Mouse (Mus musculus) frontal cortex, postnatal 10 days (tissue): Measurements from ENCODE around the gene Hist1h3g.
"Not testable (repeated sequence)": the region's sequence is repeated elsewhere in the genome, so short reads cannot be mapped to it uniquely, and the experiment has no call there.

Experiments
- DNase-seq, 2 experiments: peaks; one replicate each; pipeline ENCODE4 v3.0.0; 2022; ENCODE audit warnings: low spot score in 2 of 2, mixed read lengths in 1 of 2

Gene Hist1h3g

GRCm38 (mm10) chr13:23555839-23556416, 20.7 kb downstream of the Hist1h3g start:
- DNase-seq = peak; percentile 54 to 58

- no peak for DNase-seq
Measured at GRCm38 (mm10) chr13:23556906-23557305, 21.7 kb downstream of the Hist1h3g start.

GRCm38 (mm10) chr13:23560699-23561098, 25.5 kb downstream of the Hist1h3g start:
- not testable (repeated sequence) for DNase-seq

- DNase-seq = not testable (repeated sequence)
Measured at GRCm38 (mm10) chr13:23561531-23561882, 26.3 kb downstream of the Hist1h3g start.

GRCm38 (mm10) chr13:23561883-23562659, 26.8 kb downstream of the Hist1h3g start, which contains the start of gene Hist1h3e:
TSS of gene Hist1h3e (minus strand) at chr13:23562369.
- DNase-seq = peak; percentile 92 to 94

GRCm38 (mm10) chr13:23562699-23563462, 27.7 kb downstream of the Hist1h3g start:
- peak in 1 of 2 experiments; percentile 31 for DNase-seq

GRCm38 (mm10) chr13:23564482-23564881, 29.3 kb downstream of the Hist1h3g start:
- no peak for DNase-seq

- DNase-seq = not testable (repeated sequence)
Measured at GRCm38 (mm10) chr13:23570261-23571021, 35.2 kb downstream of the Hist1h3g start.

- peak; percentile 65 to 66 for DNase-seq
Measured at GRCm38 (mm10) chr13:23571022-23571503, 35.8 kb downstream of the Hist1h3g start, which contains the start of the genes Hist1h2ae and Hist1h2bg. TSS of gene Hist1h2ae (minus strand) at chr13:23571220. TSS of gene Hist1h2bg (plus strand) at chr13:23571396.

- not testable (repeated sequence) for DNase-seq
Measured at GRCm38 (mm10) chr13:23571504-23572217, 36.4 kb downstream of the Hist1h3g start.

GRCm38 (mm10) chr13:23572218-23573033, 37.2 kb downstream of the Hist1h3g start:
- DNase-seq = no peak

- DNase-seq = not testable (repeated sequence)
Measured at GRCm38 (mm10) chr13:23573034-23573897, 38.0 kb downstream of the Hist1h3g start.

- peak; percentile 90 to 93 for DNase-seq
Measured at GRCm38 (mm10) chr13:23573898-23574524, 38.8 kb downstream of the Hist1h3g start, which contains the start of the genes Hist1h2bf and Hist1h2ad. TSS of gene Hist1h2bf (minus strand) at chr13:23574196. TSS of gene Hist1h2ad (plus strand) at chr13:23574381.

GRCm38 (mm10) chr13:23574546-23575170, 39.4 kb downstream of the Hist1h3g start:
- DNase-seq = not testable (repeated sequence)

GRCm38 (mm10) chr13:23575271-23575851, 40.1 kb downstream of the Hist1h3g start, which contains the start of gene Hist1h3d:
TSS of gene Hist1h3d (plus strand) at chr13:23575763.
- DNase-seq = peak in 1 of 2 experiments; percentile 44

- not testable (repeated sequence) for DNase-seq
Measured at GRCm38 (mm10) chr13:23575864-23576313, 40.7 kb downstream of the Hist1h3g start.

GRCm38 (mm10) chr13:23576351-23576881, 41.2 kb downstream of the Hist1h3g start:
- no peak for DNase-seq
